Mouse (Mus musculus) embryonic facial prominence, embryonic 12.5 days (tissue): ENCODE results near the gene Adam23. TPM values are rescaled to one million over a fixed set of nuclear protein-coding genes. Genes with fewer than 3 reads are reported as not detected.

Experiments
- ATAC-seq: fragments of 200-750 bp; cut with Nextera tagmentation; 2 replicates; pipeline ENCODE4 v1.8.0; 2017; ENCODE audit not compliant: insufficient number of reproducible peaks, insufficient read depth, low FRiP score, low TSS enrichment
- H3K27ac ChIP-seq: fragments of 300-500 bp; sonication (generic); 2 replicates; pipeline ENCODE4 v1.5.1; 2016; ENCODE audit warnings: mild to moderate bottlenecking
- H3K27me3 ChIP-seq: fragments of 300-500 bp; sonication (generic); 2 replicates; pipeline ENCODE4 v1.6.1; 2016; ENCODE audit warnings: mild to moderate bottlenecking, moderate library complexity
- H3K36me3 ChIP-seq: fragments of 300-500 bp; sonication (generic); 2 replicates; pipeline ENCODE4 v1.6.1; 2016; ENCODE audit warnings: mild to moderate bottlenecking
- H3K4me1 ChIP-seq: fragments of 300-500 bp; sonication (generic); 2 replicates; pipeline ENCODE4 v1.6.1; 2016
- H3K4me2 ChIP-seq: fragments of 300-500 bp; sonication (generic); replicated peaks from 2 replicates; pipeline ENCODE4 v1.6.1; 2016; ENCODE audit warnings: mild to moderate bottlenecking, moderate library complexity
- H3K4me3 ChIP-seq: fragments of 300-500 bp; sonication (generic); 2 replicates; pipeline ENCODE4 v1.5.1; 2016; ENCODE audit warnings: mild to moderate bottlenecking
- H3K9ac ChIP-seq: fragments of 300-500 bp; sonication (generic); 2 replicates; pipeline ENCODE4 v1.6.1; 2016; ENCODE audit warnings: mild to moderate bottlenecking, moderate library complexity
- H3K9me3 ChIP-seq: fragments of 300-500 bp; sonication (generic); 2 replicates; pipeline ENCODE4 v1.6.1; 2016; ENCODE audit warnings: mild to moderate bottlenecking, moderate library complexity
- WGBS: fragments of 180-500 bp; shearing (Covaris S2); methylation state at CpG from one replicate; pipeline ENCODE4 v1.1.7; 2016; 5-methylcytosine and 5-hydroxymethylcytosine counted together
- polyA plus RNA-seq: library from polyadenylated mRNA; unstranded; fragments of >200 nt; fragmentation: Nextera tagmentation; extraction: Ambion mirVana; gene quantifications from 2 replicates; pipeline ENCODE4 v1.2.1, GENCODE M21; 2016

Adam23 gene
- polyA plus RNA-seq, 1 experiment from 2014 or later = 10.7 TPM

DNA sequence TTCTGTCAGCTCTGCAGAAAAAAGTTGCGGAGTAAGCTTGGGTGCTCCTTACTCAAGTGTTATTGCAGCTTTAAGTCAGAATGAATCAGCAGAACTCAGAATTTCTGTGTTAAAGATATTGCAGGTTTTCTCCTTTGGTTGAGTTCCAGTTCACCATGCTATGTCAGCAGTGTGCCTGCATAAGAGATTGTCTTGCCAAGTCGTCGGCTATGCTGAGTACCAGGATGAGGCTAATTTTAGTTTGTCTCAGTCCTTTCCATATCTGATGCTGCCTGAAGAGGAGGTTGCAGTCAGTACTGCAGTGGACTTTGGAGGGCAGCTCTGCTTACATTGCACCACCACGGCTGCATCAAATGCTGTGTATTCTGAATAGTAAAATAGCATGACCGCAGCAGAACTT lies 33.3 kb downstream of the Adam23 start:
- WGBS = 89% methylated on average over 5 of the region's 5 CpGs
- no peak overlapping the region for H3K4me2 ChIP-seq
- no peaks in the 10 kb centered on the region for H3K36me3 ChIP-seq

GRCm38 (mm10) chr1:63484646-63485045 lies 39.0 kb downstream of the Adam23 start:
- no peak overlapping the region for H3K9ac ChIP-seq
- ATAC-seq = no peak
- 89% methylated on average over 6 of the region's 6 CpGs for WGBS
- no peaks in the 10 kb centered on the region for H3K4me1 ChIP-seq
- no peaks in the 10 kb centered on the region; the same call in 1 of the 2 replicates for H3K36me3 ChIP-seq
- no peak overlapping the region for H3K4me3 ChIP-seq
- H3K27ac ChIP-seq = no peak overlapping the region
- no peak overlapping the region for H3K4me2 ChIP-seq
- no peaks in the 10 kb centered on the region for H3K27me3 ChIP-seq
- no peaks in the 10 kb centered on the region for H3K9me3 ChIP-seq

More for the DNA sequence above, 33.3 kb downstream of the Adam23 start:
- H3K4me3 ChIP-seq = no peak overlapping the region
- ATAC-seq = no peak
- H3K27ac ChIP-seq = no peak overlapping the region
- no peaks in the 10 kb centered on the region for H3K27me3 ChIP-seq
- no peaks in the 10 kb centered on the region for H3K9me3 ChIP-seq
- no peak overlapping the region for H3K9ac ChIP-seq
- H3K4me1 ChIP-seq = no peaks in the 10 kb centered on the region

DNA sequence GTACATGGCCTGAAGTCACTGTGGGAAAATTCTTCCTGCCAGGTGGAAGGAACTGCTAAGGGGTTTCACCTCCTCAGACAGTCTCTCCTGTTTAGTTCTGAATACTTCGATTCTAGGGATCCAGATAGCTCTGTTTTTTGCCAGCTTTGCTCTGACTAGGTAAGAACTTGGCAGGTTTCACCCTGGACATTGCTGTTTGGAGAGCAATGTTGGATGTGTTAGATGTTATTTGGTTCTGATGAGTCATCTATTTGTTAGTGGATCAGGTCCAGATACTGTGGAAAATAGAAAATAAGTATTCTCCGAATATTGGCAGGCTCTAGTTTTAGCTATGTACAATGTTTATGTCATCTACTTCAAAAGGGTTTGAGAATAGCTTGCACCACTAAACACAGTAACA lies 41.0 kb downstream of the Adam23 start:
- WGBS = 90% methylated on average over 2 of the region's 2 CpGs
- ATAC-seq = no peak
- Histone ChIP-seq H3K4me3 (no peak overlapping the region), H3K27me3 (no peaks in the 10 kb centered on the region), H3K9ac (no peak overlapping the region), H3K27ac (no peak overlapping the region), H3K36me3 (no peaks in the 10 kb centered on the region; the same call in 1 of the 2 replicates), H3K4me1 (no peaks in the 10 kb centered on the region), H3K4me2 (no peak overlapping the region), H3K9me3 (no peaks in the 10 kb centered on the region)

DNA sequence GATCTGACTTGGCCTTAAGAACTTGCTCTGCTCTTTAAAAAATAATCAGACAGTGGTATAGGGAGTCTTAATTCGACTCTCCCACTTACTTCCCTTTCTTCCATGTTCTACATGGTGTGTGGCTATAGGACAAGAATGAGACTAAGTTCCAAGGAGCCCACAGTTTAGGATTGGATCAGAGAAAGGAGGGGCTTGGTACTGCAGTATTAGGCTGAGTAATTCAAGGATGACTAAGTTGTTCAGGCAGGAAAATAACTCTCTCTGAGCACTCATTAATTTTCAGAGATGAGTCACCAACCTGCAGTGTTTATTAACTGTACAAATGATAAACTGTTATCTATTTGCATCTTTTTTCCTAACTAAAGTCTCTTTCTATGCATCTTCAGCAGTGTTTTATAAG lies 45.3 kb downstream of the Adam23 start:
- no peak for ATAC-seq
- no peak overlapping the region for H3K4me2 ChIP-seq
- no peak overlapping the region for H3K4me3 ChIP-seq
- H3K9ac ChIP-seq = no peak overlapping the region
- H3K36me3 ChIP-seq = no peaks in the 10 kb centered on the region
- H3K27me3 ChIP-seq = no peaks in the 10 kb centered on the region
- H3K4me1 ChIP-seq = peaks cover 5% of the 10 kb centered on the region; the same call in 1 of the 2 replicates
- no peaks in the 10 kb centered on the region for H3K9me3 ChIP-seq
- H3K27ac ChIP-seq = no peak overlapping the region
- WGBS = 61% methylated on average over 1 of the region's 1 CpGs

DNA sequence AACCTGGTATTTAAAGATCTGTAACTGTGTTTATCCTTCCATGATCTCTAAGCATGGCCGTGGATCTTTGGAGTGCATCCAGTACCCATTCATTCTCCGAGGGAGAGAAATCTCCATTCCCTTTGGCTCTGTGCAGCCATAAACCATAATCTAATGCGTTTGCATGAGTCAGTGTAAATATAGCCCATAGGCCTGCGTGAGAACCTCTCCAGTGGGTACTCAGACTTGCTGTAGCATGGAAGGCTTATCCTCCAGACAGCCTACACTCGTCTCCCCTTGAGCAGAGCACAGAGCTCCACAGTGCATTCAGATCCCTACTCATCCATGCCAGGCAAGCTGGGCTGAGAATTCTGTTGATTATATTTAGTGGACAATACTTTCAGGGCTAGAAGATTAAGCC lies 47.6 kb downstream of the Adam23 start:
- H3K4me2 ChIP-seq = no peak overlapping the region
- no peaks in the 10 kb centered on the region for H3K36me3 ChIP-seq
- H3K27ac ChIP-seq = no peak overlapping the region
- no peak overlapping the region for H3K9ac ChIP-seq
- H3K4me3 ChIP-seq = no peak overlapping the region
- no peaks in the 10 kb centered on the region for H3K9me3 ChIP-seq
- H3K4me1 ChIP-seq = peaks cover 5% of the 10 kb centered on the region; the same call in 1 of the 2 replicates
- 82% methylated on average over 5 of the region's 5 CpGs for WGBS
- no peaks in the 10 kb centered on the region for H3K27me3 ChIP-seq
- no peak for ATAC-seq

GRCm38 (mm10) chr1:63507386-63507785 lies 61.7 kb downstream of the Adam23 start:
- no peak overlapping the region for H3K4me2 ChIP-seq
- H3K4me3 ChIP-seq = no peak overlapping the region
- H3K4me1 ChIP-seq = no peaks in the 10 kb centered on the region
- 46% methylated on average over 4 of the region's 4 CpGs for WGBS
- no peaks in the 10 kb centered on the region for H3K27me3 ChIP-seq
- no peak overlapping the region for H3K9ac ChIP-seq
- H3K36me3 ChIP-seq = no peaks in the 10 kb centered on the region
- no peak for ATAC-seq
- H3K27ac ChIP-seq = 0 out of 2 replicates have a peak overlapping the region, but pooled peaks have one; percentile 6
- no peaks in the 10 kb centered on the region for H3K9me3 ChIP-seq

DNA sequence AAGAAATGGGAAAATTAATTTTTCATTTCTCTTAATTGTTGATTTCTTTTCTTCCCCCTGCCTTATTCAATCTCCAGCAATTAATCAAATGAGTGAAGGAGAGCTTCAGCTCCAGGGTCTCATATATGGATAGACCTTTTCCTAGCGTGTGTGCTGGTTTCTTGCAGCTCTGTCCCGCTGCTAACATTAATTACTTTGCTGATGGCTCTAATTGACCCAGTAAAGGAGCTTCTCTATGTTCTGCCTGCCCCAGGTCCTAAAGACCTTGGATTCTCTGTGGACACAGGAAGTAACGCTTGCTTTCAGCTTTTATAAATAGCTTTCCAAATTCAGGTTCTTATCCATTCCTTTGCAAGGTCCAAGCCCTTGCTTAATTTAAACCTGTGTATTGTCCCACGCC lies 63.1 kb downstream of the Adam23 start:
- WGBS = 51% methylated on average over 4 of the region's 4 CpGs
- no peak overlapping the region for H3K9ac ChIP-seq
- ATAC-seq = no peak
- H3K36me3 ChIP-seq = no peaks in the 10 kb centered on the region
- H3K27me3 ChIP-seq = no peaks in the 10 kb centered on the region
- no peaks in the 10 kb centered on the region for H3K9me3 ChIP-seq
- H3K4me3 ChIP-seq = no peak overlapping the region
- H3K27ac ChIP-seq = no peak overlapping the region
- no peaks in the 10 kb centered on the region for H3K4me1 ChIP-seq
- no peak overlapping the region for H3K4me2 ChIP-seq

- Histone ChIP-seq H3K4me2 (no peak overlapping the region), H3K4me1 (no peaks in the 10 kb centered on the region), H3K9ac (no peak overlapping the region), H3K27me3 (no peaks in the 10 kb centered on the region), H3K36me3 (no peaks in the 10 kb centered on the region), H3K4me3 (no peak overlapping the region), H3K9me3 (no peaks in the 10 kb centered on the region), H3K27ac (no peak overlapping the region)
- ATAC-seq = no peak
- WGBS = 36% methylated on average over 3 of the region's 3 CpGs
These were observed 65.7 kb downstream of the Adam23 start for GRCm38 (mm10) chr1:63511416-63511815.

- Histone ChIP-seq H3K27ac (no peak overlapping the region), H3K4me1 (no peaks in the 10 kb centered on the region), H3K9ac (no peak overlapping the region), H3K4me2 (no peak overlapping the region), H3K9me3 (no peaks in the 10 kb centered on the region), H3K27me3 (no peaks in the 10 kb centered on the region), H3K36me3 (no peaks in the 10 kb centered on the region), H3K4me3 (no peak overlapping the region)
- WGBS = 87% methylated on average over 11 of the region's 11 CpGs
- ATAC-seq = no peak
These were observed 72.1 kb downstream of the Adam23 start for GRCm38 (mm10) chr1:63517800-63518199.

DNA sequence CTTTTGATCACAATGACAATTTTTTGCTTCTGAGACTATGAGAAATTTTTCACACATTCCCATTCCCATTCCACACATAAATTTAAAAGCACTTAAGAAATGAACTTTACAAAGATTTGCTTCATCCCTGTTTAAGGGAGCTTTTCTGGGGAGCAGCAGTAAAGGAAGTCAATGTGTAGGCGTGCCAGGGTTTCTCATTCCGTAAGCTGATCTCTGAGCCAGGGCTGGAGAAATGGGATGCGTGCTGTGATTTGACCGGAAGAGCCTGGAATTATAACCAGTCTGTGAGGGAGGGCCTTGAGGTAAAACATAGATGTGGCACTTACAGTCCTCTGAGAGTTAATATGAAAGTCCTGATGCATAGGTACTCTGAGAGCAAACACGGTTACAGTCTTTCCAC lies 73.1 kb downstream of the Adam23 start:
- Histone ChIP-seq H3K4me1 (no peaks in the 10 kb centered on the region), H3K36me3 (no peaks in the 10 kb centered on the region), H3K4me3 (no peak overlapping the region), H3K27me3 (no peaks in the 10 kb centered on the region), H3K9ac (no peak overlapping the region), H3K9me3 (no peaks in the 10 kb centered on the region), H3K4me2 (no peak overlapping the region), H3K27ac (no peak overlapping the region)
- ATAC-seq = no peak
- 48% methylated on average over 5 of the region's 5 CpGs for WGBS

- Histone ChIP-seq H3K9me3 (no peaks in the 10 kb centered on the region), H3K27ac (no peak overlapping the region)
These were observed 84.2 kb downstream of the Adam23 start for GRCm38 (mm10) chr1:63529901-63530300.

GRCm38 (mm10) chr1:63534271-63534827 lies 88.7 kb downstream of the Adam23 start:
- Histone ChIP-seq H3K36me3 (no peaks in the 10 kb centered on the region), H3K27ac (no peak overlapping the region), H3K4me1 (no peaks in the 10 kb centered on the region), H3K4me2 (no peak overlapping the region), H3K9me3 (no peaks in the 10 kb centered on the region), H3K9ac (no peak overlapping the region), H3K27me3 (no peaks in the 10 kb centered on the region), H3K4me3 (no peak overlapping the region)
- ATAC-seq = no peak
- 69% methylated on average over 6 of the region's 6 CpGs for WGBS

More at GRCm38 (mm10) chr1:63529901-63530300, 84.2 kb downstream of the Adam23 start:
- H3K4me2 ChIP-seq = no peak overlapping the region
- H3K36me3 ChIP-seq = no peaks in the 10 kb centered on the region
- H3K9ac ChIP-seq = no peak overlapping the region
- 72% methylated on average over 9 of the region's 9 CpGs for WGBS
- no peak for ATAC-seq
- no peaks in the 10 kb centered on the region for H3K4me1 ChIP-seq
- H3K27me3 ChIP-seq = no peaks in the 10 kb centered on the region
- H3K4me3 ChIP-seq = no peak overlapping the region
